7 mouse cellular contexts compared by ENCODE assay signal in the genomic region with DNA sequence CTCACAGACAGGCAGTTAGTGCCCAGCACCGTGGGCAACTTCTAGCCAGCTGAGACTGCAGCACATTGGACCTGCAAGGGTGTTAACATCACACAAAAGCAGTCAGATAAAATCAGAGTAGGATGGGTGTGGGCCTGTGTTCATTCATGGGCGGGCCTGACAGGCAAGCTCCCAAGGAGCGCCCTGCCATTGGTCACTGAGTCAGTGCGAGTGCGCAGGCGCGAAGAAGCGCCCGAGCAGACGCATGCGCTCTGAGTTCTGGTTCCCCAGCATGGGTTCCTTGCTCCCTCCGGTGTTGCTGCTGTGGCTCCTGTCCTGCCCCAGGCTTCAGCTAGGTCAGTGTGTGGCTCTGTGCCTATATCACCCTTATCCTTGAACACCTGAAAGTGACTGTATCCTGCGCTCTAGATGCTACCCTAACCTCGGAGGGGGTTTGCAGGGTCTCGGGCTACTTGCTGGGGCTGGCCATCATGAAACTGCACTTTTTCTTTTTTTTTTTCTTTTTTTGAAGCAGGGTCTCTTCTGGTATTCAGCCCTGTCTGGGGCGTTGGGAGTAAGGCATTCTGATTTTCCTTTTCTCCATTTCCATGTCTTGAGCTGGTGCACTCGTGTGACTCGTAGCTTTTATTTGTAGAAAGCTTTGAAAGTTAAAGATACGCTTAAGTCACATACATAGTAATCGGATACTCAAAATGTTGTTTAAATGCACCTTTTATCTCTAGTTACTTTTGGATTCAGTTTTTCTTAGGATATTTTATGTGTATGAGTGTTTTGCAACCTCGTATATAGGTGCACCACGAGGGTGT. TPM values are rescaled to one million over a fixed set of nuclear protein-coding genes. Genes with fewer than 3 reads are reported as not detected.
DNase-seq lines count a peak whose midpoint lies in the region; ATAC-seq lines count a peak whose summit lies in the region.

Gene Sumf2 (plus strand): TSS at position 235 of the 806 bp plus-strand sequence.

- DNase-seq in adrenal gland, adult 2 months, result peak; percentile 97
- peak; percentile 95 for DNase-seq in embryo, embryonic 11.5 days (ENCODE audit: low read depth, low spot score)
- peak; percentile 93 for DNase-seq in gastrocnemius, postnatal 36 days
- peak; percentile 94 to 98 for DNase-seq in left cerebral cortex, postnatal 25 days (ENCODE audit: low spot score in 2 of 2)
- peak; percentile 96 for DNase-seq in midbrain, embryonic 10.5 days (ENCODE audit: low spot score)
- peak; percentile 93 for DNase-seq in right cerebral cortex, postnatal 4 days

- peak within 1 kb of the TSS; percentile 75 for H3K27ac ChIP-seq in intestine, embryonic 15.5 days
- H3K27ac ChIP-seq in midbrain, embryonic 10.5 days (replicated peaks), result peak within 1 kb of the TSS; percentile 80

- peaks cover 16% of the 10 kb centered on the region for H3K36me3 ChIP-seq in intestine, embryonic 15.5 days
- H3K36me3 ChIP-seq in midbrain, embryonic 10.5 days, result peaks cover 40% of the 10 kb centered on the region

- 7% methylated on average over 22 of the region's 22 CpGs for WGBS in intestine, embryonic 15.5 days
- WGBS in midbrain, embryonic 10.5 days, result 14% methylated on average over 22 of the region's 22 CpGs

- H3K27me3 ChIP-seq in intestine, embryonic 15.5 days (replicated peaks), result no peaks in the 10 kb centered on the region
- H3K27me3 ChIP-seq in midbrain, embryonic 10.5 days (ENCODE audit: low read depth, poor library complexity, severe bottlenecking), result no peaks in the 10 kb centered on the region

- H3K4me3 ChIP-seq in intestine, embryonic 15.5 days (replicated peaks), result peak within 1 kb of the TSS; percentile 70
- H3K4me3 ChIP-seq in midbrain, embryonic 10.5 days, result peak within 1 kb of the TSS; percentile 65

- peak; percentile 100 for ATAC-seq in intestine, embryonic 15.5 days

- H3K9me3 ChIP-seq in intestine, embryonic 15.5 days, result no peaks in the 10 kb centered on the region
- H3K9me3 ChIP-seq in midbrain, embryonic 10.5 days (replicated peaks), result no peaks in the 10 kb centered on the region

- H3K4me1 ChIP-seq in intestine, embryonic 15.5 days (replicated peaks), result peaks cover 8% of the 10 kb centered on the region; the same call in 1 of the 2 replicates
- peaks cover 11% of the 10 kb centered on the region for H3K4me1 ChIP-seq in midbrain, embryonic 10.5 days

- peak within 1 kb of the TSS; percentile 80 for H3K9ac ChIP-seq in intestine, embryonic 15.5 days

- H3K4me2 ChIP-seq in intestine, embryonic 15.5 days (replicated peaks), result peak within 1 kb of the TSS; percentile 72

- intact Hi-C loops in gastrocnemius, postnatal 36 days (cut with DNase I), result no loop called here
- intact Hi-C loops in left cerebral cortex, postnatal 25 days (cut with DNase I), result no loop called here

RNA-seq across cellular contexts. Expression of gene Sumf2, which starts in this region (rescaled TPM):
- total RNA-seq in adrenal gland, adult 2 months (2021), result 10 to 100 TPM; 35.4 to 43.2 TPM
- polyA plus RNA-seq in adrenal gland, adult 2 months (2012; rRNA removed), result 18.8 and 19.9 TPM in 2 replicates
- total RNA-seq in gastrocnemius, postnatal 36 days (2021), result 1 to 10 TPM; 5.0 to 5.9 TPM
- 36.0 and 48.1 TPM in 2 replicates for polyA plus RNA-seq in intestine, embryonic 15.5 days (2015; fragmentation: Nextera tagmentation; extraction: Ambion mirVana)
- 10 to 100 TPM; 16.8 to 20.2 TPM for total RNA-seq in left cerebral cortex, postnatal 25 days (2021)
- polyA plus RNA-seq in midbrain, embryonic 10.5 days (2016; fragmentation: Nextera tagmentation; extraction: Ambion mirVana), result 48.8 and 50.5 TPM in 2 replicates

Comparison
In these comparisons a context has a peak if more than half of its experiments do, and no peak if none do; other contexts are left out.
1. Peak in every context shown above with its lines: DNase-seq, ATAC-seq, H3K4me3 ChIP-seq and H3K27ac ChIP-seq.